Mouse (Mus musculus): ENCODE measurements around the gene Speer4f2. TPM values are rescaled to one million over a fixed set of nuclear protein-coding genes. Genes with fewer than 3 reads are reported as not detected.

Gene Speer4f2
- polyA plus RNA-seq, 1 experiment = not detected

- H3K4me3 ChIP-seq (replicated peaks; ENCODE audit: insufficient read depth, low read depth, low read length) = no peak overlapping the region
- no peak for DNase-seq
- H3K27ac ChIP-seq (ENCODE audit: insufficient read depth, low read length) = no peak overlapping the region
- no peak for TF ChIP-seq CTCF (IDR thresholded peaks at IDR 0.05; ENCODE audit: borderline replicate concordance, insufficient read depth, low read depth, low read length)
- TF ChIP-seq POLR2A (IDR thresholded peaks at IDR 0.05; ENCODE audit: borderline replicate concordance, insufficient read depth, low read length) = no peak
- H3K4me1 ChIP-seq (ENCODE audit: control insufficient read depth, insufficient read depth, low read length) = no peaks in the 10 kb centered on the region
- 91% methylated on average over 1 of the region's 1 CpGs for WGBS
- H3K27me3 ChIP-seq (ENCODE audit: control insufficient read depth, insufficient read depth, low read length) = no peaks in the 10 kb centered on the region
Observed at GRCm38 (mm10) chr5:17422225-17422624, 49.2 kb downstream of the Speer4f2 start.

GRCm38 (mm10) chr5:17426930-17427329 is 54.0 kb downstream of the Speer4f2 start:
- Histone ChIP-seq H3K4me1 (ENCODE audit: control insufficient read depth, insufficient read depth, low read length) (no peaks in the 10 kb centered on the region), H3K27me3 (ENCODE audit: control insufficient read depth, insufficient read depth, low read length) (no peaks in the 10 kb centered on the region), H3K27ac (ENCODE audit: insufficient read depth, low read length) (no peak overlapping the region), H3K4me3 (replicated peaks; ENCODE audit: insufficient read depth, low read depth, low read length) (no peak overlapping the region)
- DNase-seq = no peak
- TF ChIP-seq POLR2A (IDR thresholded peaks at IDR 0.05; ENCODE audit: borderline replicate concordance, insufficient read depth, low read length) (no peak), CTCF (IDR thresholded peaks at IDR 0.05; ENCODE audit: borderline replicate concordance, insufficient read depth, low read depth, low read length) (no peak)
- 64% methylated on average over 1 of the region's 1 CpGs for WGBS

Other genes starting within 250 kb of the Speer4f2 start
- not detected in 2 replicates for gene Speer4f1, start 102.9 kb downstream of the Speer4f2 start, polyA plus RNA-seq (2012; rRNA removed)
- gene Sema3c, start 201.1 kb downstream of the Speer4f2 start, polyA plus RNA-seq (2012; rRNA removed) = 6.1 and 6.7 TPM in 2 replicates

Data from cerebellum, adult 2 months (tissue).